Mouse (Mus musculus) lung, postnatal 0 days (tissue): ENCODE data around the gene Mup20. TPM values are rescaled to one million over a fixed set of nuclear protein-coding genes. Genes with fewer than 3 reads are reported as not detected.
A peak's percentile ranks its signal among the peaks of the same experiment; 100 is the strongest.
"Not testable (repeated sequence)": the region's sequence is repeated elsewhere in the genome, so short reads cannot be mapped to it uniquely, and the experiment has no call there.

ENCODE experiments used
- ATAC-seq: fragments of 200-750 bp; cut with Nextera tagmentation; 2 replicates; pipeline ENCODE4 v1.8.0; 2017; ENCODE audit warnings: moderate library complexity
- DNase-seq: peaks from one replicate; pipeline ENCODE4 v3.0.0-alpha.2; 2016; ENCODE audit warnings: low spot score
- H3K27ac ChIP-seq: fragments of 300-500 bp; sonication (generic); 2 replicates; pipeline ENCODE4 v1.5.1; 2014; ENCODE audit warnings: antibody characterized with exemption, mild to moderate bottlenecking, low read length, mixed read lengths
- H3K27me3 ChIP-seq: fragments of 300-500 bp; sonication (generic); replicated peaks from 2 replicates; pipeline ENCODE4 v1.6.1; 2014; ENCODE audit warnings: low read length, mixed read lengths; ENCODE audit not compliant: insufficient read depth
- H3K36me3 ChIP-seq: fragments of 300-500 bp; sonication (generic); 2 replicates; pipeline ENCODE4 v1.6.1; 2014; ENCODE audit warnings: low read length, mixed read lengths; ENCODE audit not compliant: insufficient read depth
- H3K4me1 ChIP-seq: fragments of 300-500 bp; sonication (generic); 2 replicates; pipeline ENCODE4 v1.6.1; 2014; ENCODE audit warnings: antibody characterized with exemption, low read depth, low read length, mixed read lengths; ENCODE audit not compliant: insufficient read depth
- H3K4me2 ChIP-seq: fragments of 300-500 bp; sonication (generic); replicated peaks from 2 replicates; pipeline ENCODE4 v1.6.1; 2014; ENCODE audit warnings: low read depth, mild to moderate bottlenecking, low read length, moderate library complexity, mixed read lengths
- H3K4me3 ChIP-seq: fragments of 300-500 bp; sonication (generic); 2 replicates; pipeline ENCODE4 v1.5.1; 2014; ENCODE audit warnings: low read depth, low read length
- H3K9ac ChIP-seq: fragments of 300-500 bp; sonication (generic); replicated peaks from 2 replicates; pipeline ENCODE4 v1.6.1; 2014; ENCODE audit warnings: low read depth, mild to moderate bottlenecking
- H3K9me3 ChIP-seq: fragments of 300-500 bp; sonication (generic); 2 replicates; pipeline ENCODE4 v1.6.1; 2016; ENCODE audit warnings: low read length, mixed read lengths
- CTCF ChIP-seq: IDR thresholded peaks from 2 replicates; pipeline ENCODE4 v1.5.1; 2016; ENCODE audit warnings: antibody characterized with exemption, mild to moderate bottlenecking
- EP300 ChIP-seq: IDR thresholded peaks from 2 replicates; pipeline ENCODE4 v1.6.1; 2016; ENCODE audit warnings: antibody characterized with exemption, mild to moderate bottlenecking, control low read depth
- WGBS: fragments of 180-500 bp; shearing (Covaris S2); extraction: QIAGEN DNeasy Blood & Tissue Kit; methylation state at CpG from one replicate; pipeline ENCODE4 v1.1.7; 2014; 5-methylcytosine and 5-hydroxymethylcytosine counted together
- polyA plus RNA-seq: library from polyadenylated mRNA; unstranded; fragments of >200 nt; fragmentation: Nextera tagmentation; extraction: Ambion mirVana; gene quantifications from 2 replicates; pipeline ENCODE4 v1.2.1, GENCODE M21; 2015

Mup20 gene
- not detected in 2 replicates for polyA plus RNA-seq

DNA sequence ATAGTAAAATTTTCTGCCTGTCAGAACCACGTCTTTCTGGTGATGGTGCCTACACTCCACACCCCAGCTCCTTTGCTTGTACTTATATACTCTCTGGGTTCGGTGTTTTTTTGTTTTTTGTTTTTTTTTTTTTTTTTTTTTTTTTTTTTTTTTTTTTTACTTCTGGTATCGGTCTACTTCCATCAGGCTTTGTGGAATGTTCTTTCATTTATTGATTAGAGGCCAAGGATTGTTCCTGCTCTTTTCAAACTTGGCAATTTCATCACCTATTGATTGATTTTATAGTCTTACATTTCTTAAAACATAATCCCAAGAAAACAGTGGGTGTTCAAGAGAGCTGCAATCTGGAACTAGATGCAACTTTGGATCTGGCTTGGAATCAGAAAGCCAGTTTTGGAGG lies at the start of gene Mup20:
Gene Mup20 (minus strand): TSS at position 101 of the 400 bp plus-strand sequence.
- DNase-seq, H3K27me3 ChIP-seq, H3K36me3 ChIP-seq, H3K9me3 ChIP-seq, H3K27ac ChIP-seq, H3K4me3 ChIP-seq, H3K4me1 ChIP-seq, H3K9ac ChIP-seq, ATAC-seq, H3K4me2 ChIP-seq: not testable (repeated sequence)
- 83% methylated on average over 2 of the region's 3 CpGs for WGBS

GRCm38 (mm10) chr4:62103366-62103765 lies 49.4 kb upstream of the Mup20 start:
- no CpG with 5 or more reads among the region's 2 CpGs for WGBS
- H3K9ac ChIP-seq, H3K27ac ChIP-seq, H3K27me3 ChIP-seq, H3K36me3 ChIP-seq, H3K4me3 ChIP-seq, H3K4me2 ChIP-seq, ATAC-seq, DNase-seq, H3K9me3 ChIP-seq, H3K4me1 ChIP-seq: not testable (repeated sequence)
- TF ChIP-seq CTCF: peak; percentile 58

- no peaks in the 10 kb centered on the region for H3K9me3 ChIP-seq
- H3K9ac ChIP-seq: no peak overlapping the region
- 77% methylated on average over 2 of the region's 2 CpGs for WGBS
- H3K4me2 ChIP-seq: no peak overlapping the region
- no peak overlapping the region for H3K4me3 ChIP-seq
- no peaks in the 10 kb centered on the region for H3K4me1 ChIP-seq
- no peak for ATAC-seq
- no peaks in the 10 kb centered on the region for H3K36me3 ChIP-seq
- no peaks in the 10 kb centered on the region for H3K27me3 ChIP-seq
- H3K27ac ChIP-seq: no peak overlapping the region
- TF ChIP-seq EP300 (no peak), CTCF (no peak)
- DNase-seq: no peak
These were observed 34.0 kb upstream of the Mup20 start for GRCm38 (mm10) chr4:62087953-62088352.

DNA sequence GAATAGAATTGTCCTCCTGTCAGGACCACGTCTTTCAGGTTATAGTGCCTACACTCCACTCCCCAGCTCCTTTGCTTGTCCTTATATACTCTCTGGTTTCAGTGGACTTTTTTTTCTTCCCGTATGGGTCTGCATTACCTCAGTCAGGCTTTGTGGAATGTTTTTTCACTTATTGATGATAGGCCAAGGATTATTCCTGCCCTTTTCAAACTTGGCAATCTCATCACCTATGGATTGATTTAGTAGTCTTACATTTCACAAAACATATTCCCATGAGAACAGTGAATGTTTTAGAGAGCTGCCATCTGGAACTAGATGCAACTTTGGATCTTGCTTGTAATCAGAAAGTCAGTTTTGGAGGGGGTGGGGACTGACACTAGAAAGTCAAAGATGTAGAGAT lies 33.3 kb upstream of the Mup20 start, which contains the start of gene Mup3:
Gene Mup3 (minus strand): TSS at position 102 of the 400 bp plus-strand sequence.
- H3K27me3 ChIP-seq: no peaks in the 10 kb centered on the region
- H3K9me3 ChIP-seq: no peaks in the 10 kb centered on the region
- no peak within 1 kb of the TSS for H3K4me3 ChIP-seq
- ATAC-seq (no peak), DNase-seq (no peak)
- H3K4me2 ChIP-seq: no peak within 1 kb of the TSS
- H3K27ac ChIP-seq: no peak within 1 kb of the TSS
- H3K4me1 ChIP-seq: no peaks in the 10 kb centered on the region
- 70% methylated on average over 2 of the region's 2 CpGs for WGBS
- H3K9ac ChIP-seq: no peak within 1 kb of the TSS
- TF ChIP-seq CTCF (no peak), EP300 (no peak)
- H3K36me3 ChIP-seq: no peaks in the 10 kb centered on the region

DNA sequence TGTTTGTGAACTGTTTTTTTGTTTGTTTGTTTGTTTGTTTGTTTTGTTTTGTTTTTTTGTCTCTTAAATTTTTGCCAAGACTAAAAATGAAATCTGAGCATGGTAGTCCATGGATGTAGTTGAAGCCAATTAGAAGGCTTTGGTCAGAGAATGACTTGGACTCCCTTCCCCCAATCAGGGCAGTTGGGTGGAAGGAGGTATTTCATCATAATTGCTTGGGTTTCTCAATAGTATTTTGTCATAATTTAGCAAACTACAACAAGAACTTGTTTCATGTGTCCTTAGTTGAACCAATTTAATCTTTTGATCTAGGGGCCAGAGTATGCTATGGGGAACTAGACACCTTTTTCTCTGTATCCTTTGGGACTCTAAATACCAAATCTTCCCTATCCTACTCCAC lies 28.8 kb upstream of the Mup20 start:
- H3K4me1 ChIP-seq: no peaks in the 10 kb centered on the region
- H3K9me3 ChIP-seq: no peaks in the 10 kb centered on the region
- H3K27ac ChIP-seq: no peak overlapping the region
- no peak overlapping the region for H3K9ac ChIP-seq
- ATAC-seq (no peak), DNase-seq (no peak)
- H3K36me3 ChIP-seq: no peaks in the 10 kb centered on the region
- H3K27me3 ChIP-seq: no peaks in the 10 kb centered on the region
- TF ChIP-seq CTCF: no peak
- TF ChIP-seq EP300: no peak
- no peak overlapping the region for H3K4me3 ChIP-seq
- no peak overlapping the region for H3K4me2 ChIP-seq

DNA sequence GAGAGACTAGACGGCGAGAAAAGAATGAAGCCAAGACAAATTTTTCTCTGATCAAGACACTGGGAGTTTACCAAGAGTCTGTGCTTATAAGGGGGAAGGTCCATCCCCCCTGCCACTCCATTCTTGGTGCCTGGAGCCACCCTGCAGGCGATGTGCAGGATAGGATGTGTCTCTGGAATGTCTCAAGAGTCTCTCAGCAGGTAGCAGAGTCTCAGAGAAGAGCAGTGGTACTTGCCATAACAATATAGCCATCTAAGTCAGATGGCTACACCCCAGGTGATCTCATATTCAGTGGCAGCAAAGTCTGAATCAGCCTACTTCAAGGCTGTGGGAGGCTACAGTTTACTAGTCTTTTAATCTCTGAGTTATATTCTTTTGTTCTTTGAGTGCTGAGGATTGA lies 21.2 kb upstream of the Mup20 start:
- H3K4me2 ChIP-seq: no peak overlapping the region
- H3K4me1 ChIP-seq: no peaks in the 10 kb centered on the region
- WGBS: 62% methylated on average over 3 of the region's 3 CpGs
- H3K27me3 ChIP-seq: no peaks in the 10 kb centered on the region
- TF ChIP-seq CTCF: no peak
- TF ChIP-seq EP300: no peak
- no peaks in the 10 kb centered on the region for H3K36me3 ChIP-seq
- DNase-seq (no peak), ATAC-seq (no peak)
- no peak overlapping the region for H3K27ac ChIP-seq
- H3K4me3 ChIP-seq: no peak overlapping the region
- H3K9me3 ChIP-seq: no peaks in the 10 kb centered on the region
- H3K9ac ChIP-seq: no peak overlapping the region

DNA sequence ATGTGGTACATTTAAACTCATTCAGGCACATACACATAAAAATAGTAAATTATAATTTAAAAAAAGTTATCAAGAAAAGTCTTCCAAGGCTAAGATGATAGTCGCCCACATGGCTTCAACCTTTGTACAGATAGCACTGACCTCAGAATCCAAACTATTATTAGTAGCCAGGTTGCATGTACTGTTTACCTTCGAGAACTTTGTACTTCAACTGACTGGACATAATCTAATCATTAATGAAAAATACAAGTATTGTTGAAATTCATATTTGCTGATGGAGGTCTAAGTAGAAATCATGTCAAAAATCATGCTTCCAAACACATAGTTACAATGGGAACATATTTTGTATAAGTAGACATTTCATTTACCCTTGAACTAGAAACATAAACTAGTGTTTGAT lies 822 bp upstream of the Mup20 start:
- not testable (repeated sequence) for H3K4me2 ChIP-seq, H3K9ac ChIP-seq, H3K36me3 ChIP-seq, H3K9me3 ChIP-seq, ATAC-seq, H3K27ac ChIP-seq, H3K4me3 ChIP-seq, H3K27me3 ChIP-seq, DNase-seq, H3K4me1 ChIP-seq
- 71% methylated on average over 2 of the region's 2 CpGs for WGBS
